Mouse (Mus musculus) lung, adult 2 months (tissue): Measurements from ENCODE around the gene Nr4a2.

Experiments
- CTCF ChIP-seq: fragments of 200-500 bp; IDR thresholded peaks from 2 replicates; pipeline ENCODE4 v1.5.1; 2011; ENCODE audit warnings: mild to moderate bottlenecking, low read length, control low read depth; ENCODE audit not compliant: insufficient read depth
- POLR2A ChIP-seq: fragments of 200-500 bp; IDR thresholded peaks from 2 replicates; pipeline ENCODE4 v1.6.1; 2011; ENCODE audit warnings: low read depth, mild to moderate bottlenecking, control low read depth, low read length, borderline replicate concordance; ENCODE audit errors: extremely low read depth

DNA sequence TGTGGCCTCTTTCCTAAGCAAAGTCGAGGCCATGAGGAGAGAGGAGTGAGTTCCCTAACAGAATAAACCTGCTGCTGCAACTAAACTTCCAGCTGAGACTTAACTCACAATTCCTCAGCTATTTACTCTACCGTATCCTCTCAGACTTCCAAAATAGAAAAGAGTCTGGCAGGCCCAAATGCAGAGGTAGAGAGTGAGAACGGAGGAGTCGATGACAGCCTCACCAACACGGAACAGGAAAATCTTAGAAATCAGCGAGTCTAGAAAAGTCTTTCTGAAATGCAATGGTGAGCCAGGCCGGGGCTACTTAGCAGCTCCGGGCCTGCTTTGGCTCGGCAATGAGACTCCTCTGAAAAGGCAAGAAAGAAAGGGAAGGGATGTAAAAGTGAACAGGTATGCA is 51.4 kb downstream of the Nr4a2 start:
- TF ChIP-seq CTCF: no peak
- no peak for TF ChIP-seq POLR2A
